Mouse (Mus musculus): ENCODE results near the gene Slc26a3.
"Not testable (repeated sequence)": the region's sequence is repeated elsewhere in the genome, so short reads cannot be mapped to it uniquely, and the experiment has no call there.

Gene Slc26a3

DNA sequence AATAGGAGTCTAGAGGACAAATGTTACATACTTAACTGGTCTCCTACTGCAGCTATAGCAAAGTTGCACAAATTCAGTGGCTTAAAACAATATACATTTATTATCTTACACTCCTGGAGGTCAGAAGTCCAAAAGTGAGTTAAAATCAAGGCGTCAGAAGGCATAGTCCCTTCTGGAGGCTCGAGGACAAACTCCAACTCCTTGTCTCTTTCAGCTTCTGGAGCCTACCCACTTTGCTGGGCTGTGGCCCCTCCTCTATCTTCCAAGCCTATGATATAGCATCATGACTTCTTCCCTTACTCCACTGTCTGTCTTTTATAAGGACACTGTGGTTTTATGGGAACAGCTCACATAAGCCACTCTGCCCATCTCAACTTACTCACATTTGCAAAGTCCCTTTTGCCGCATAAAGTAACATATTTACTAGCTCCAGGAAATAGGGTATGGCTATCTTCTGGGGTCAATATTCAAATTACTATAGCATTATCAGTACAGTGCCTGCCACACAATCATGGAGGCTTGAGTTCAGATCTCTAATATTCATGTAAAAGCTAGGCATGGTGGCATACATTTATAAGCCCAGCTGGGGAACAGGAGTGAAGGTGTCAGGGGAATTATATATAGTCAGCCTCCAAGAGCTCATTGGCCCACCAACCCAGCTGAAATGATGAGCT is 31.4 kb downstream of the Slc26a3 start:
- no peak for DNase-seq (ENCODE audit: low spot score)

DNA sequence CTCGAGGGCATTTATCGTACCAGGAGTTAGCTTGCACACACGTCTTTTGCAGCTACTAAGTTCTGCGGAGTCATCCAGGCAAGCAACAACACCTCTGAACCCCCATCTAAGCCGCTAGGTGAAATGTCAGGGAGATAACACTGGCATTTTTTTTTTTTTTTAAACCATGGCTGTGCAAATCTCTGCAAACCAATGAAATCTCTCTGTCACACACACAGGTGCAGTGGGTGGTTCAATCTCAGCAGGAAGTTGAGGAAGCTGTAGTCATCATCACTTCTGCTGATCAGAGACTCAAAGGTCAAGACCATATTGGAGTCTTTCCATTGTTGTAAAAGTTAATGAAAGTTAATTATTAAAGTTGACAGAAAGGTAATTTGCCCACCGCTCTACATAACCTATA is 47.1 kb downstream of the Slc26a3 start:
- DNase-seq (ENCODE audit: low spot score), result no peak

DNA sequence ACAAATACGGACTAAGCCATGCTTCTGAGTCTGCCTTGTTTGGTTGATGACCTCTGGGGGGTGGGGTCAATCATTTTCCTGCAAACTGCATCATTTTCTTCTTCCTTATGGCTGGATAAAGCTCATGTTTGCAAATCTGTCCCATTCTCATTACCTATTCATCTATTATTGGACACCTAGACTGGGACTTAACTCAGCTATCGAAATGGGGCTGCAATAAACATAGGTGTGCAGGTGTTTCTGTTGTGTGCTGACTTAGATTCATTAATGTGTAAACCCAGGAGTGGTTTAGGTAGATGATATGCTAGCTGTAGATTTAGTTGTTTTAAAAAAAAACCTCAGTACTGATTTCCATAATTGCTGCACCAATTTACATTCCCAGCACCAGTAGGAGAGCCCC is 48.9 kb downstream of the Slc26a3 start:
- DNase-seq (ENCODE audit: low spot score), result no peak

DNA sequence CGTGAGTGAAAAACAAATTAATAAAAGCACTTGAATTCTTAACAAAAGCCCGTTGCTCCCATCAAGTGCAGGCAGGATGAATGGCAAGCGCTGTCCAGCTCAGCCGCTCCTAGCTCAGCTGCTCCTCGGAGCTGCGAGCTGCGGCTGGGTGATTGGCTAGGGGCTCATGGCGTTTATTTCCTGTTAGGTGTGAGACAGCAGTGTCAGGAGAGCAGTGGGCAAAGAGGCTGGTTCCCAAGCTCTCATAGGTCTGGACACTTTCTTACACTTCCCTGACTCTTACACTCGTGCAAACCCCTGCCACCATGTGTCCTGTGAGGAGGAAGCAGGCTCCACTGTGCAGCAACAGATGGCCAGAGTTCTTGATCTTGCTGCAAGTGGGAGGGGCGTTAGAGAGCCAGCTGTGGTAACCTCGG is 53.5 kb downstream of the Slc26a3 start:
- DNase-seq (ENCODE audit: low spot score), result peak; percentile 52

DNA sequence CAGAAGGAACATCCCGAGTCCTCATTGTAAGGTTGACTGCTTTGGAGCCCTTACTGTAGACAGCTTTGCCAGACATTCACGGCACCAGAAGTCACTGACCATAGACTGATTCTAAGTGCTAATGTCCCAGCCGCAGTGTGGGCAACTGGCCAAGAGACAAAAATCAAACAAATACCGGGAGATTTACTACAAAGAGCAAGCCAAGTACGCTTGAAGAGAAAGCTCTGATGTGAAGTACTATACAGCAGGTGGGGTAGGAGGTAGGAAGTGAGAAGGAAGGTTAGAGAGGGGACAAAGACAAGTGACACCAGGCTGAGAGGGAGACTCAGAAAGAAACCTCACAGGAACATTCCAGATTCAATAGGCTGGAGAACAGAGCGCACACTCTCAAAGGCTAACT is 54.2 kb downstream of the Slc26a3 start:
- DNase-seq (ENCODE audit: low spot score), result no peak

DNA sequence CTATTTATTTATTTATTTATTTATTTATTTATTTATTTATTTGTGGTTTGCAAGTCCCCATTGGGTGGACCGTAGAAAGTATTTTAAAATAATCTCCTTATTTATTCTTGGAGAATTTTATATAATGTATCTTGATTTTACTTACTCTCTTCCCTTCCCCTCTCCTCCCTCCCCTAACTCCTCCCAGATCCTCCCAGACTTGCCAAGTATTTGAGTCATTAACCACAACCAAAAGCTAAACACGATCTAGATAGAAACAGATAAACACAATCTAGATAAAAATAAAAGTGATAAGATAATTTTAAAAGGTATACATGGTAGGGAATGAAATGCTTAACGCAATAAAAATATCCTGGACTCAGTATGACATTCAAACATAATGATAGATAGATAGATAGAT is 58.7 kb downstream of the Slc26a3 start:
- no peak for DNase-seq (ENCODE audit: low spot score)

DNA sequence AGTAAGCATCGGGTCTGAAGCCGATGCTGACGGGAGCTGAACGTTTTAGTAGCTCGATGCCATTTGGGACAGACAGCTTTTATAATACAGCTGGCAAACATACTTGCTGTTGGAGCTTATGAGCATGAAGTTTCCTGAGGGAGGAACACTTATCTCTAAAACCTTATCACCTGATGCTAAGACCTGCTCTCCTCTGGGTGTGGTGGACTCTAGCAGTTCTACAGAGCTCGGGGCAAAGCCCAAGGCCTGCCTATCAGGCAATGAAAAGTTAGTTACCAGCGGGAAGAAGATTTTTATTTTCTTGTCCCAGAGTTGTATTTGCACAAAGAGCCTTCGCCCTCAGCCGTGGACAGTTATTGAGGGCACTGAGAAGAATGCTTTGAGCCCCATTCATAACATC is 65.6 kb downstream of the Slc26a3 start:
- no peak for DNase-seq (ENCODE audit: low spot score)

DNA sequence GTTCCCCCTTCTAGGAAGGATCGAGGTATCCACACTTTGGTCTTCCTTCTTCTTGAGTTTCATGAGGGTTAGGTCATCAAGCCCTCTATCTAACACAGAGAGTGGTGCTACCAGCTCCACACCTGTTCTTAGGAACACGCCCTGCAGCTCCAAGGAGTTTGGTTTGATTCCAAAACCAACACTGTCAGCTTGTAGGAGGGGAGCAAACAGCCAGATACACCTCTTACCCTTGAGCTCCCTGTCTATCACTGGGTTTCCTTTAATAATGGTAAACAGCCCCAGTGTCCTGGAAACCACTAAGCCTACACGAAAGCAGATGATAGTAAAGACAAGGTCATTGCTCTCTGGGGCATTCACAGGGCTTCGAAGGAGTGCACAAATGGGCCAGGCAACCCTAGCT is 67.8 kb downstream of the Slc26a3 start:
- DNase-seq (ENCODE audit: low spot score), result no peak

DNA sequence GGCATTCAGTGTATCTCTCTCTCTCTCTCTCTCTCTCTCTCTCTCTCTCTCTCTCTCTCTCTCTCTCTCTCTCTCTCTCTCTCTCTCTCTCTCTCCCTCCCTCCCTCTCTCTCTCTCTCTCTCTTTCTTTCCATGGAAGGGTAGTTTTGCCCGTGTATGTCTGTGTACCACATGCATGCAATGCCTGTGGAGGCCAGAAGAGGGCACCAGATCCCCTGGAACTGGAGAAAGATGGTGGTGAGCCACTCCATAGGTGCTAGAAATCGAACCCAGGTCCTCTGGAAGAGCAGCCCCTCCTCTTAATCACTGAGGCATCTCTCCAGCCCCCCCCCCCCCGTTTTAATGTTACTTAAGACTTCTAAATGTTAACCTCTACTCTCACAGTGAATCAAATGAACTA is 69.6 kb downstream of the Slc26a3 start:
- not testable (repeated sequence) for DNase-seq (ENCODE audit: low spot score)

DNA sequence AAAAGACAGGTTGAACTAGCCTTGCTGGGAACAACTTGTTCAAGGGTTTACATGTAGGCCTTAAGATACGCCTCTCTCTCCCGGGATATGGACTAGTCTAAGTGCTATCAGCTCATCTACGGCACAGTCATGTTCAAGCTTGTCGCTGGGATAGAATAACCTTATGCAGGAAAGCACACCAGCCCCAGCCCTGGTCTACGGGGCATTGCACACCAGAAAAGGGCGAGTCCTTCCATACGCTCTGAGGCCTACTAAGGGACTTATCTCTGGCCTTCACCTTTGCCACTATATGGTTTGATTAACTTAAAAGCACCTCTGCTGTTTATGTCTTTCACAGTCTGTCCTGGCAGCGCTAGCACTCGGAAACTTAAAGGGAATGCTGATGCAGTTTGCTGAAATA is 70.7 kb downstream of the Slc26a3 start:
- no peak for DNase-seq (ENCODE audit: low spot score)

DNA sequence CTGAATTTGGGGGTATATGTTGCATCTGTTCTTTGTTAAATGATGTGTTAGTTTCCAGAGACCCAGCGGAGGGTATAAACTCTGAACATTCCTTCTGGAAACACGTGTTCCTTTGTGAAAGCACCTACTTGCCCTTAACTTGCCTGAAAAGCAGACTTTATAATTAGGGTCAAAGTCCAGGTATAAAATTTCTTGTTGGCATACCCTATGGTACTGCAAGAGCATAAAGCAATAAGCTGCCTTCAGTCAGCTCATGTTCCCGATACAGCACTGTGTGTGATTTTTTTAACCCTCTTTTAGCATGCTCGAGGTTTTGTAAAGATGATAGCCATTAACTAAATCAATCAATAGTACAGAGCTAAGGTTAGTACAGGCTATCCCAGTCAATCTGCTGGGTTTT is 71.9 kb downstream of the Slc26a3 start:
- DNase-seq (ENCODE audit: low spot score), result no peak

DNA sequence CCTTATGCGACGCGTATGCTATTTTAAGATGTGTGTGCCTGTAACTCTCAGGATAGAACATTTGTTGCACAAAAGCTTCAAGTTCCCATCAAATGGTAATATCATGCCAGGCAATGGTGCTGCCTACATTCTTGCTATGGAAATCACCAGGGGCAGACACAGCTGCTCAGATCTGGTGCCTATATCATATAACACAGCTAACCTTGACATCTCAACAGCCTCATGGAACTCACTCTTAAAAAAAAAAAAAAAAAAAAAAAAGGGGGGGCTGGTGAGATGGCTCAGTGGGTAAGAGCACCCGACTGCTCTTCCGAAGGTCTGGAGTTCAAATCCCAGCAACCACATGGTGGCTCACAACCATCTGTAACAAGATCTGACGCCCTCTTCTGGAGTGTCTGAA is 87.5 kb downstream of the Slc26a3 start:
- DNase-seq (ENCODE audit: low spot score), result not testable (repeated sequence)

DNA sequence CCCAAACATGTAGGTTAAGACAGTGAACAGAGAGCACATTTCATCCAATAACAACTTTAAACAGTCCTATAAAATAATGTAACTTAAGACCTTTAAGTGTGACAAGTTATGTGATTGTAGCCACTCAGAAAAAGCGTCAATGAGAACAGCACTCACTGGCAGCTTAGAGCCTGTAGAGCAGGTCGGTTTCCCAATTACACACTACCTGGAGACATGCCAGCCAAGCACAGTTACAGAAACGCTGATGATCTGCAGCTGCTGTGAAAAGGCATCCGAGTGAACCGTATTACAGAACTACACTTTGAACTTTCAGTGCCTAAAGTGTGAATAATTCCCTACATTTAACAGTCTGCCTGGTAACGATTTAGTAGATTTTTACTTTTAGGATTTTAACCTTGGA is 95.8 kb downstream of the Slc26a3 start:
- DNase-seq (ENCODE audit: low spot score), result peak; percentile 85

DNA sequence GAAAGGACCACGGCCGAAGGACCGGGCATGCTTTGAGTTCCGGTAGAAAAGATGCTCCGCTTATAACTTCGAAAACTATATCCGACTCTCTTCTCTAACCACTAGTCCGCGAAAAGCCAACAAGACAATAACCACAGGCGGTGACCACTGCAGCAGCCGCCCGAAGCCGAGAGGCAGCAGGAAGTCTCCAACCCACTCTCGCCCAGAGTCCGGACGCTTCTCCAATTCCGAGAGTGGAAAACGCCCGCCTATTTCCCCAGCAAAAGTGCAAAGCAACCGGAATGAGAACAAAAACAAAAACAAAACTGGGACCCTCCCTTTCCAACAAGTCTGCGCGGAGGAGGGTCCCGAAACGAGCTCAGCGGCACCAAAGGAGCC is 108.3 kb downstream of the Slc26a3 start:
- peak; percentile 67 for DNase-seq (ENCODE audit: low spot score)

DNA sequence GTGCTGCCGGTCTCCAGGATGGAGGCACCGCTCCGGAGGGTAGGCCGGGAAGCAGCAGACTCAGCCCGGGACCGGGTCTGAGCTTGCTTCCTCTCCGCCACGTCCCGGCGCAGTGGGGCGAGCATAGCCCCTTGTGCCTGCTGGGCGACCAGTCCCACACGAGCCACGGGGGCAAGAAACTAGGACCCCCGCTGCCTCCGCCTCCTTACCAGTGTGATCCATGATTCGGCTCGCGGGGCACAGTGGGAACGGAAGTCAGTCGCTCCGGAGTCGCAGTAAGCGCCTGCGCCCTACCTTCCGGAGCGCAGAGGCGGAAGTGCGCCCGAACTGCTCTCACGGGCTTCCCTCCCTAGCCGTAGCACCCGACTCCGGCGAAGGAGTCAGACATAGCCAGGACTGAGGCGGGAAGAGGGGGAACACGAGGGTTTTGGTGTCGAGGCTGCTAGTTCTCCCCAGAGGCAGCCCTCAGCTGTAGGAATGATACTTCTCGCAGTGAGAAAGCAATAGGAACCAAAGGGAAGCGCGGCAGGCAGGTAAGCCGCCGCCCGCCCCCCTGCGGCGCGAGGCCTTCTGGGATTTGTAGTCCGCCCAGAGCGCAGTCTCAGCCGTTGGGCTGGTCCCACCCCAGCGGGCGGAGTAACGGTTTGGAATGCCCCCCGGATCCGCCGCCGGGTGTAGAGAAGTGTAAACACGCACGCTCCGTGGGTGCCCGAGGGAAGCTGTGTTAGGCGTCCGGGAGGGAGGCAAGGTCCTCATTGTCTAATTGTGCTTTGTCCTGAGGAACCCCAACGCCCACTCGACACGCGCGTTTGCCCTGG is 108.9 kb downstream of the Slc26a3 start, which contains the start of gene Cbll1:
Gene Cbll1 (minus strand): TSS at position 303 of the 818 bp plus-strand sequence.
- peak; percentile 96 for DNase-seq (ENCODE audit: low spot score)

DNA sequence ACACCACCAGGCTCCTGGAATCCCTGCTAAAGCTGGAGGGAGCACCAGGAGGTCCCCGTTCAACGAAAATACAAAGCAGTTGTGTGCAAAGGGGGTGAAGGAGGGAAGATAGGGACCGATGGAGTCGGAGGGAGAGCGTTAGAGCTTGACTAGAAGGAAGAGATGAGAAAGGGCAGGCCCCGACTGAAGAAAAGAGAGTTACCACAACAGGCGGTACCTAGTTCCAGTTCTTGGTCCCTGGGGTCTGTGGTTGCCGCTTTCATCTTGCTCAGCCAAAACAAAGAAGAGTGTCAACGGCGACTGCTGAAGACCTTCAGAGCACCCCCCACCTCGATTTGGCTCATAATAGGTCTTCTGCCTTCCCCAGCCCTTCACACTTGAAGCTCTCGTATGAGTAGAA is 109.5 kb downstream of the Slc26a3 start:
- peak; percentile 65 for DNase-seq (ENCODE audit: low spot score)

DNA sequence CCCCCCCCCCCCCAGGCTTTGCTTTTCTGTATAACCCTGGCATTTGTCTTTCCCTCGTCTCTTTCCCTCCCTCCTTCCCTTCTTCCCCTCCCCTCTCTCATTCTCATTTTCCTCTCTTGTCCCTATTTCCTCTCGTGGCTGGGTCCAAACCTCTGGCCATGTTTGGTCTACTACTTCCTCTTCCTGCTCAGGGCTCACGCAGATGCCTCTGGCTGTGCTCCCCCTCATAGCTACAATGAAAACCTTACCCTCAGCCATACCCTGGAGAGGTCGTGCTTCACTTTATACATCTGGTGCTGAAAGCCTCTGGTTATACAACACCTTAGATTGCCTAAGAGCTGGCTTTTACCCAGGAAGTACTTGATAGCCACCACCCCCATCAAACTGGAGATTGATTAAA is 110.6 kb downstream of the Slc26a3 start:
- no peak for DNase-seq (ENCODE audit: low spot score)

DNA sequence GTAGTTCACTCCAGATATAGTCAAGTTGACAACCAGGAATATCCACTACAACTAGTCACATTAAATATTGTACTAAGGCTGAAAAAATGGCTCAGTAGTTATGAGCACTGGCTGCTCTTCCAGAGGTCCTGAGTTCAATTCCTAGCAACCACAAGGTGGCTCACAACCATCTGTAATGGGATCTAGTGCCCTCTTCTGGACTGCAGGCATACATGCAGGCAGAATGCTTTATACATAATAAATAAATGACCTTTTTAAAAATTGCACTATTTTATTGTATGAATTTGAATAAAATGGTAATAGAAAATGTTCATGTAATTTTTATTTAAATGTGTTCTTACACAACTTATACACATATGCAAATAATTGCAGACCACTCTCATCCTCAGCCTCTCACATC is 112.5 kb downstream of the Slc26a3 start:
- DNase-seq (ENCODE audit: low spot score), result no peak

DNA sequence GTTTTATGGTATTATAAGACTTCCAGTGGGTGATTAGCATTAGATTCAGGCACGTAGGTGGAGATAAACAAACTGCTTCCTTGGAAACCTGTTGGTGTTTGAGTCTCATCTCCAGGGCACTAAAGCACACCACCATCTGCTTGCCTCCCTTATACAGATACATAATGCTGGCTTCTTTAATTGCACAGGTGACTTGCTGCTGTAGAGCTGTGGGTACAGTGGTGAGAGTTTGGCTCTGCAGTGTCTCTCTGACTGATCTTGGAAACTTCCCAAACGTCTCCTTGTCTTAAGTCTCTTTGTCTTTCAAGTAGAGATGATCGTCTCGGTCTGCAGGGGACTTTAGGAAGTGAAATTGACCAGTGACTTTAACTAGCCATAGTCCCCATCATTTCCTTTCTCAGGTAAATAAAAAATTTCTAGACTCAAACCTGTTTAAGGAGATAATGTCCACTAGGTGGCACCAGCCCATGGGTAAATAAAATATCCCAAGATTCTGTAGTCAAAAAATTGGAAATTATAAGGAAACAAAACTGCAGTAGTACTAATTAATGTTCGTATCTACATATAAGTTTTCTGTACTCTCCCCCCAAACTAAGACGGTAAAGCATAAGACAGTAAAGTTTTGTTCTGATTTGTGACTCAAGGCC is 117.2 kb downstream of the Slc26a3 start:
- DNase-seq (ENCODE audit: low spot score), result peak; percentile 72

DNA sequence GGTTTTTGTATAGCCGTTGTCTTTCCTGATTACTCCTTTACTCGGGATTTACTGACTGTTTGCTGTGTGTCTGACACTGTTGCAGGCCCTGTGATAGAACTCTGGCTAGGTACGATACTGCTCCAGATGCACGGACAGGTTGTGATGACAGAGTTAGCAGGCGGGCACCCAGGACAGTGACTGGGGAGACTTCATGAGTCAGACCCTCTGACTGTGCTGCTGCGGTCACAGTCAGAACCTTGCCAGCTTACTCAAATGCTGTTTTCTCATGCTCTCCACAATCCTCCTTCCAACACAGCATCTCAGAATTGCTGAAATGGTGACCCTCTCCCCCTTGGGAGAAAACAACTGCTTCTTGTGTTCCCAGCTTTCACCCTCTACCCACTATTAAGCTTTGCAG is 117.8 kb downstream of the Slc26a3 start:
- DNase-seq (ENCODE audit: low spot score), result no peak

DNA sequence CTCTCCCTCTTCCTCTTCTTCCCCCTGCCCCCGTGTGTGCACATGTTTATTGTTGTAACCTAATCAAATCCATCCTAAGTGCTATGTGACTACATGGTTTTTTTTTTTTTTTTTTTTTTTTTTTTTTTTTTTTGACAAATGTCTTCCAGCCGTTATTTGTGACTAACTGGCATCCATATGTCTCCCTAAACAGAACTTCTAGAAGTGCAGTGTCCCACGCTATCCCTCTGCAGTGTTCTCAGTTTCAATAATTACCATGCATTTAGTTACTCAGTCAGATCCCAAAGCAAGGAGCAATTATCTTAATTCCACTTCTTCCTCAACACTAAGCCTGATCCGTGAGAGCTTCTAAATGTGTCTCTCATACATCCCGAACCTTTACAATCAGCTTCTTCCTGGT is 120.5 kb downstream of the Slc26a3 start:
- DNase-seq (ENCODE audit: low spot score), result no peak

DNA sequence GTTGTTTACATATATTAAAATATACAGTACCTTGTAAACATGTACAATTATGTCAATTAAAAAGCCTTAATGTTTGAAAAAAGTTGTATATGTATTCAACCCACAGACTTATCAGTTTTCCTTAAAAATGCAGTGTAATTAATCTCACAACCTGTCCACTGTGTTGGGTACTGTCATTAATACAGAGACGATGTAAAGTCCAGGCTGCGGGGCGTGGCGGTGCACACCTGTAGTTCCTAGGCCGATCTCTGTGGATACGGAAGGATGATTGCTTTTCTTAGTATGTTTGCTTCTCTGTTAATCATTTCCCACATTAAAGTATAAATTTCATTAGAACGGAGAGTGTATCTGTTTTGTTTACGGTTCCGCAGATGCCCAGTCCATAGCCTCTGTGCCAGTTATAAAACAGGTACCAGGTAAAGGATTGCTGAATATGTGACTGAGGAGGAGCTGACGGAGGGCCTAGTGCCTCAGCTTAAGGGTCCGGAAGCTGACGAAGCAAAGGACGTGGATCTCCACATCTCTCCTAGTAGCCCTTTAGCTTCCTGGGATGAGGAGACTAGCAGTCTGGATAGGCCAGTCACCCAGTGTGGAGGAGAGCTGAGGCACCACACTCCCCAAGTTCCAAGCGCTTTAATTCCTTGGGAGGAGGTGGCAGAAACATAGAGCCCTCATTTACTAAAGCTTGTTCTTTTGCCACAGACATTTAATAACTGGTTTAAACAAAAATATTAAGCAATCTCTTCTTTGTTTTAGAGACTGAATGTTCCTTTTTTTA is 122.2 kb downstream of the Slc26a3 start:
- no peak for DNase-seq (ENCODE audit: low spot score)
